Mouse (Mus musculus) heart, adult 18-20 months (tissue): ENCODE measurements around the gene Sufu. TPM values are rescaled to one million over a fixed set of nuclear protein-coding genes. Genes with fewer than 3 reads are reported as not detected.

Source experiments
- DNase-seq, 2 experiments: peaks; one replicate each; pipeline ENCODE4 v3.0.0; 2021 to 2022; ENCODE audit warnings: mixed read lengths in 1 of 2
- total RNA-seq, 2 experiments: library from RNA; stranded (reverse); gene quantifications; 2 replicates each; pipeline ENCODE4 v1.2.3; 2021

Gene Sufu
- total RNA-seq, 2 experiments from 2014 or later: 10.1 to 11.6 TPM

DNA sequence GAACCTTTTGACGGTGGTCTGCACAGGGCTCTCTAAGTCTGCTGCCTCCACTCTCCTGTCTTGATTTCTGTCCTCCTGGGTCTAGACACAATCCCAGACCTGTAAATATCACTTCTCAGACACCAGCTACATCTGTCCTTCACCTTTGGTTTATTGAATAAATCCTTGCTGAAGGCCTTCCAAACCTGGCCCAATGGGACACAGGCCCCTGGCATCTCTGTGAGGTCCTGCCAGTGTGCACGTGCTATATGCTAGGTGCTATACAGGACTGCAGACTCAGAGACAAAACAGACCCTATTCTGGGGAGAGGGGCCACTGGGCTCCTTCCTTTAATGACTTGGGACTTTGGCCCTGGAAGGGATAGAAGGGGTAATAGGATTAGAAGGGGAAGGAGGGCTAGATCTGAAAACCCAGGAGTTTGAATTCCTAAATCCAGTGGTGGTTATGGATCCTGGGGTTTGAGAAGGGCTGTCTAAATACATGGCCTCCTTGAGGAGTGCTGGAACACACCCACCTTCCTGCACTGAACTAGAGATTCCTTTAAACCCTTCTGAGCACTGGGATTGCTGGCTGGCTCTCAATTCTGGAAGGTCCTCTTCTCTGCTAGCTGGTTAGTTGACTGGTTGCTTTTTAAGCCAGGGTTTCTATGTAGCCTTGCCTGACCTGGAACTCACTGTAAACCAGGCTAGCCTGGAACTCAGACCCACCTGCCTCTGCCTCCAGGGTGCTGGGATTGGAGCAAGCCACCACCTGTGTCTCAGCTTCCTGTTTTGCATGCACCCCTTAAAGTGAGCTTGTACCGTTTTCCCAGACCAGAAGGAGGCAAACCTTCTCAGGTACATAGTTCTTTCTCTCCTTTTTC lies 120.2 kb downstream of the Sufu start:
- DNase-seq: peak in 1 of 2 experiments; percentile 0

DNA sequence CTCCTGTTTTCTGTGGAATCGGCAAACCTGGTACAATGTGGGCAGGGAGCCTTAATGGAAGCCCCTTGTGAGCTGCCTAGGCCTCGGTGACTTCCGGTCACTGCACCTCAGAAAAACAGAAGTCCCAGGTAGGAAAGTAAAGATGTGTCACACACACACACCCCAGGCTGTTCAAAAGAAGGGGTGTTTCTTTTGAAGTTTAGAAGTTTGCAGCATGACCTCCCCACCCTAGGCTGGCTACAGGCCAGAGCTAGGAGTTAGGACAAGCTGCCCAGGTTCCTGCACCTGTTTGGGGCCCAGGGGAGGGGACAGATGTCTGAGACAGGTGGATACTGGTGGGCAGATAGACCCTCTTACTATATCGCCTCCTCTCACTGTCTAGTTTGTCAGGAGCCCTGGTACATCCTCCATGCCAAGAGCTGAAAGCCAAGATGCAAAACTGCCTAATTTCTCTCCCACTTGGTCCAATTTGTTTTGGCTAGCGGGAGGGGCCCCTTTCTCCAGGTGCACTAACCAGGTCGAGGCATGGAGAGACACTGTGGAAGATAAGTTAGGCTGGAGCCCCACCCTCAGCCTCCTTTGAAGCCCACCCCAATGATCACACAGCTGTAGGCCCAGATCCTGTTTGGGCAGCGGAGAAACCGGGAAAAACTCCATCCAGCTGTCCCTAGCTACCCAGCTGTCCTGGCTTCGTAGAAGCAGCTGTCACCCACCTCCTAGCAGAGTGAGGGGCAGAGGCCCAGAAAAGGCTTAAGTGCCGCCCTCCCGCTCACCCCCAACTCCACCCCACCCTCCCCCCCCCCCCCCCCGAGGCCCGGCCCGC lies 121.0 kb downstream of the Sufu start:
- peak in 1 of 2 experiments; percentile 31 for DNase-seq

- peak; percentile 57 to 65 for DNase-seq
Observed at GRCm38 (mm10) chr19:46518352-46518787, 121.7 kb downstream of the Sufu start.

GRCm38 (mm10) chr19:46518828-46519621 lies 122.3 kb downstream of the Sufu start:
- no peak for DNase-seq

- no peak for DNase-seq
Observed at GRCm38 (mm10) chr19:46521698-46522097, 125.0 kb downstream of the Sufu start.

DNA sequence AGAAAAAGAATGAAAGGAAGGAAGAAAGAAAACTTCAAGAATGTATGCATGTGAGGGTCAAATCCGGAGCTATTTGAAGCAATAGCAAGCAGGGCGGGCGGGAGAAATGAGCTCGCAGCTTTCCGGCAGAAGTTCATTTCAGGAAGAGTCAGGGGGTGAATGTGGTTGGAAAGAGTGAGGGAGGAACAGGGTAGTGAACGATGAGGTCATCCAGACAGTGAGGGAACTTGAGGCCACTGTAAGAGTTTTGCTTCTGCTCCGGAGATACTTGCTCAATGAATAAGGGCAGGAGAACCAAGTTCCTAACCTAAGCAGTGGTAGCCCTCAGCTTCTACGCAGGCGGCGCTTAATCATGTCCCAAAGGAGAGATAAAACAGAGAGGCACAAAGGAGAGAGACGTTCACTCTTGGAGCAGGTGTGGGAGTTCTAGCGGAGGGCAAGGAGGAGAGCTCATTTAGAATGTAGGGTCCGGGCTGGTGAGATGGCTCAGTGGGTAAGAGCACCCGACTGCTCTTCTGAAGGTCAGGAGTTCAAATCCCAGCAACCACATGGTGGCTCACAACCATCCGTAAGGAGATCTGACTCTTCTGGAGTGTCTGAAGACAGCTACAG lies 125.8 kb downstream of the Sufu start:
- DNase-seq: peak; percentile 40 to 64

- no peak for DNase-seq
Observed at GRCm38 (mm10) chr19:46523131-46523479, 126.4 kb downstream of the Sufu start.

- DNase-seq: peak; percentile 68 to 76
Observed at GRCm38 (mm10) chr19:46523480-46524151, 126.9 kb downstream of the Sufu start.

DNA sequence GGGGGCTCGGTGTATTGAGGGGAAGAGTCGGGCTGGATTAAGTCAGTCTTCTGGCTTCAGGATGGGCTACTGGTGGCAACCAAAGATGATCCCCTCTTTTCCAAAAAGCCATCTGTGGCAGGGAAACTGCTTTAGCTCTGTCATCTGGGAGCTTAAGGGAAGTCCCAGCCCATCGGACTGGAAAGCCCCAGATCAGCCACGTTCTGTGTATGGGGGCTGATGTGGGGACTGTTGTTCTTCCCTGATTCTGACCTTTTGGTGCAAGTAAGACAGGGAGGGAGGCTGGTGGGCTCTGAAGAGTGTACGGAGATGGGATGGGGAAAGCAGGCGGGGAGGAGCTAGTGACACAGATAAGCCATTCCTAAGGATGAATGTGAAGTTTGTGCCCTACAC lies 127.5 kb downstream of the Sufu start:
- no peak for DNase-seq

GRCm38 (mm10) chr19:46524601-46525321 lies 128.1 kb downstream of the Sufu start:
- peak; percentile 89 to 95 for DNase-seq

GRCm38 (mm10) chr19:46525691-46526631 lies 129.3 kb downstream of the Sufu start:
- DNase-seq: no peak

DNA sequence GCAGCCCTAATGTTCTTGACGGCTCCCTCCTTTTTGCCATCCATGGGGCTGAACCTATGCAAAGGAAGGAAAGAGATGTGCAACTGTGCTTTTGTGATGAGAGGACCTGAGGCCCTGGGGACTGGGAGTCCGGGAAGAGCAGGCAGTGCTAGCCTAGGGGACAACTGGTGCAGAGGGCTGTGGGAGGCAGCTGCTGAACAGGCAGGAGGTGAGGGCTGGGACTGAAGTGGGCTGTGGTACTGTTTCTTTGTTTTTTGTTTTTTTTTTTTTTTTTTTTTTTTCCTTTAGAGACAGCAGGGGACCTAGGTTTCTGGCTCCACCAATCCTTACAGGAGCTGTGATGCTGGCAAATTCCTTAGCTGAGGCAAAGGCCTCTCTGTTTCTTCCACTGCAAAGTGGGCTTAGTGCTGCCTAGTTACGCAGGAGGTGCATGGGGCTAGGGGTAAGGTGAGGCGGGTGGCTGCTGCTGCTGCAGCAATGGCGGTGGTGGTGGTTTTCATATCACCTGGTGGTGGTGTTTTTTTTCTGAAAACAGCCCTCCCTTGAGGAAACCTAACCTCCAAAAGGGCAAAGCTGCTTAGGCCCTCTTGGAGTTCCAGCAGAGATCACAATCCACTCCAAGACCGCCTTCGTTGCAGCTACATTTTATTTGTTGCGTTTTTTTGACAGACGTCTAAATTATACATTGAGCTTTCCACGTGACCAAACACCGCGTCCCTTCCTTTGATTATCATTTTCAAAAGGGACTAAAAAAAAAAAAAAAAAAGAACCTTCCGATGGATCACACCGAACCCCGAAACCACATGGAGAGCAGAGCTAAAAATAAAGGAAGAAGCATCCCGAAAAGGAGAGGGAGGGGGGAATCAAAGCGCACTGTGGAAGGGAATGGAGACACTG lies 131.2 kb downstream of the Sufu start:
- DNase-seq: peak in 1 of 2 experiments; percentile 29

- DNase-seq: peak; percentile 78 to 89
Observed at GRCm38 (mm10) chr19:46528529-46529213, 132.0 kb downstream of the Sufu start.

GRCm38 (mm10) chr19:46529601-46530448 lies 133.1 kb downstream of the Sufu start:
- peak in 1 of 2 experiments; percentile 34 for DNase-seq

DNA sequence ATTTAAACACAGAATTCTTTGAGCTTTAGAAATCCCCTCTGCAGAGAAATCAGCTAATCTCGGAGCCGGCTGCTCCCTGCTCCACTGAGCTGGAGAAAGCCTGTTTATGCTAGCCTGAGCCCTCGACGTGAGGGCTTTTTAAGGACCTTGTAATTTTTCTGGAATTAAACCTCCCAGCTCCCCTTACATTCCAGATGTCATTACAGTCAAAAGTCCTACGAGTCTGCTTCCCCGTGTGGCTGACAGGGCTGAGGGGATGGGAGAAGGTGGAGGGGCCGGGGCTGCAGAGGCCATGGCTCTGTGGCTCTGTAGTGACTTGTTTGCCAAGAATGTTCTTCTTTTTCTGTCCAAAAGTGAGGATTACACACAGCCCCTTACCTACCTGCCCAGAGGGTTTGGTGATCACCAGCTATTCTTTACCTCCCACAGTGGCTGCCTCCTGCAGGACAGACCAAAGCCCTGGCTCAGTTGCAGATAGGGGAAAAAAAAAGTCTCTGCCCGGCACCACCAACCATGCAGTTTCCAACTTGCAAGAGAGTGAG lies 133.8 kb downstream of the Sufu start:
- DNase-seq: no peak
